Mouse (Mus musculus): ENCODE data around the gene Heg1.
A peak's percentile ranks its signal among the peaks of the same experiment; 100 is the strongest.

The Heg1 gene

GRCm38 (mm10) chr16:33770778-33771454, 86.7 kb downstream of the Heg1 start:
- no peak for DNase-seq (ENCODE audit: low spot score in 2 of 2)

DNA sequence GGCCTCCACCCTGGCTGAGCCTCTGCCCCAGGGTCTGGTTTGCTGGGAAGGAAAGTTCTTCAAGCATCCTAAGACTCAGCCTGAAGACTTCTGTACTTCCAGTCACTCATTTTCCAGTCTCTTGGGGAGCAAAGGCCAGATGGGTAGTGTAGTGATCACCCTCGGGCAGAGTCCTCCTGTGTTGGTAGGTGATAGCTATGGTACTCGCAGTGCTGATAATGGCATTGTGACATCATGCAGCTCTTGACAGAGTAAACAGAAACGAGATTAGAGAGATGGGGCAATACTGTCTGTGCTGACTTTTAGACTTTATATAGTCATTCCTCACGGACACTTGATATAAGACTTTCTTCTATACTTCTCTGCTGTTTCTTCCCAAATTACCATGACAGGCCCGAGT, 88.6 kb downstream of the Heg1 start:
- DNase-seq (ENCODE audit: low spot score in 2 of 2) = no peak

DNA sequence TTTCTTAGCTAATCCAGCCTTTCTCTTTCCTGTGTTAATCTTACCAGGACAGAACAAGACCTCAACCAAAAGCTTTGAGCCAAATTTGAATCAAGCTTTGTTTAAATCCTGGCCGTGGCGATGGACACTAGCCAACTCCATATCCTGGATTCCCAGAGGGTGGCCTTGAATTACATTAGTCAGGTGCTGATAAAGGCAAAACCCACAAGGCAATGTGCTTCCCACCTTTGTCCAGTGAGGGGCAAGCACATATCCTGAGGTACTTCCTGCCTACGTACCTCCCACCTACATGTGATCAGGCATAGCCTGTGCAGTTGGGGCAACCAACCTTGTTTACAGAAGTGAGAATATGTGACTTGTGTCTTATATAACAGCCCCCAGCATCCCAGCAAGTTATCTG, 90.8 kb downstream of the Heg1 start:
- DNase-seq (ENCODE audit: low spot score in 2 of 2) = no peak

DNA sequence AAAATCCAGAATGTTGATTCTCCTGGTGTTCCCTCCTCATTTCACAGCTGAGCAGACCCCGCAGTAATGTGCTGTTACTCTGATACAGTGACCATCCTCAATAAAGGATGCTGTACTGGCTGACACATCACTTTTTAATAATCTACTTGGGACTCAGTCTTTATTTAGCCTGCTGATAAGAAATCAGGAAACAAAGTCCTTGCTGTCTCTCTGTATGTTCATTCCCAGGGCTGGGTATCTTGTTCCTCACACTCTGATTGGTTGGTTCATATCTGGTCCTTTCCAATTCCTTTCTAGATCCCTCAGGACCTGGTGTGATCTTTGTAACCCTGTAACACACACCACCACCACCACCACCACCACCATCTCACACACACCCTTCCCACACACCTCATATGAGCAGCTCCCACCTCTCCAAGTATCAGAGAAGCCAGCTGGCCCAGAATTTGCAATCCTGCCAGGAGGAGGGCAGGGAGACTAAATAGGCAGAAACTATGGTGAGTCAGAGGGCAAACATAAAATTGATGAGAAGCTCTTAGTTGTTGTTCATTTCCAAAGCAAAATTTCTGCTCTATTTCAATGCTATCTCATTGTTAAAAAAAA, 91.7 kb downstream of the Heg1 start:
- no peak for DNase-seq (ENCODE audit: low spot score in 2 of 2)

DNA sequence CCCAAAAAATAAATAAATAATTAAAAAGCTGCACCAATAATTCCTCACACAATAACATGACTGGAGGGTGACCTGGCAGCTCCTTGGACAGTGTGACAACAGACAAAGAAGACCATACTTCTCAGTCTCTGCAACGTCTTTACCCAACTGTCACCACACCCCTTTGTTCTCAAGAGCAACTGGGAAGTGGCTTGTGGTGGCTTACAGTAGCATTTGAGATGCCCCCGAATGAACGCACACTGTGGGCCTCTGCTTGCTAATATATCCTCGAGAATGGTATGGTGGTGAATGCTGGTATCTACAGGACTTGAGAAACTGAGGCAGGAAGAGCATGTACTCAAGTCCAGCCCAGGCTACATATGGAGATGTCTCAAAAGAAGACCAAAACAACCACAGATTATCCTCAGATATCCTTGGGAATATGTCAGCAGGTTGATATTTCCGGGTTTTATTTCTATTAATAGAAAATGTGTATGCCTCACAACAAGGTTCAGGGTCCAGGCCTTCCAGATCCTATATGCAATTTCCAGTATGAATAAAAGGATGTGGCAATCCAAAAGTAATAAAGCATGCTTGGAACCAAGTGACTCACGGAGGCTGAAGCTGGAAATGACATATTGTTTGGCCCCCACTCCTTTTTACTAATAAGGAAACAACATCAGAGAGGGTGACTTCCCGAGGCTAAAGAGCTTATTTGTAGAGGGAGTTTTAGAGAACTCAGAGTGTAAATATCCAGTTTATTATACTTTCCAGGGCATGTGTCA, 92.8 kb downstream of the Heg1 start:
- DNase-seq (ENCODE audit: low spot score in 2 of 2) = no peak

DNA sequence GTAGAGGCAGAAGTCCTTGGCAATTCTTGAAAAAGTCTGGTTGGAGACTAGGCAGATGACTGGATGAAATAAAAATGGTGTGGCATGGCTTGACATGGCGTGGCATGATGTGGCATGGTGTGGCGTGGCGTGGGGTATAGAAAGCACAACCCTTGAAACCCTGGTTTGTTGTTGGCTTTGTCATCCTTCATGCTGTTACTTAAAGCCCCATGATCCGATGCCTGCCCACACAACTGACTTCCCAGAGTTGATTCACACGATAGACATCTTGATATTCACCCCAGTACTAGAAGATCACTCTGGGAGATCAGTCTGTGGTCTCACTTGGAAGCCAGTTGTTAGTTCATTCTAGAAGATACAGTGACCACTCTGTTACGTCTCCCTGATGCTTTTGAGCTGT, 93.4 kb downstream of the Heg1 start:
- no peak for DNase-seq (ENCODE audit: low spot score in 2 of 2)

DNA sequence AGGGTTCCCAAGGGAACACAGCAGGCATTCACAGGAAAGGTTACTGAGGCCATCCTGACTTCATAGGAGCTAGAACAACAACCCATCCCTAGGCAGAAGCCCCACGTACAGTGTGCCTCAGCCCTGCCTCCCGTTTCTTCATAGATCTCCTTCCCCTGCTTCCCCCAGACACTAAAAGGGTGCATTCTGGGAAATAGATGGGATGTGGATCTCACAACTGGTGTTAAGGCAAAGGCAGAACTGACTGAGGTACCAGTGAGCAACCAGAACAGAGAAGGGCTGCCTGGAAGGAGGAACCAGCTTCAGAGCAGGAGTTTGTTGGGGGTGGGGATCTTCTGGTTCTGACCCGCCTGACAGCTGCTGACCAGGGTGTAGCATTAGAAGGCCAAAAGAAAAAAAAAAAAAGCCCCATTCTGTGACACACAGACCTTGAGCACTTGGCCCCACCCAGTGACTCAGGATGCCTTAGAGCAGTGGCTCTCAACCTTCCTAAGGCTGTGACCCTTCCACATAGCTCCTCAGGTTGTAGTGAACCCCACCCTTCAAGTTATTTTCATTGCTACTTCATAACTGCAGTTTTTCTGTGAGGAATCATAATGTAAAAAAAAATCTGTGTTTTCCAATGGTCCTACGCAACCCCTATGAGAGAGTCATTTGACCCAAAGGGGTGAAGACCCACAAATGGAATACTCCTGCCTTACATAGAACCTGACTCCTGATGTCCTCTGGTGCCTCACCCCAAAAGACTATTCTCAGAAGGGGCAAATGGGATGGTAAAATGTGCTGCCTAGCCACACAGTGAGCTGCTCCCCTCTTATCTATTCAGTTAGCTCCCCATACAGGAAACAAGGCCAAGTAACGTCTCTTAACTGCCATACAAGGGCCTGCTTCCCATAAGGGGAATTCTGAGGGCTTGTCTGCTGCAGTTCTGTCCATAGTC, 97.9 kb downstream of the Heg1 start:
- DNase-seq (ENCODE audit: low spot score in 2 of 2) = no peak

- no peak for DNase-seq (ENCODE audit: low spot score in 2 of 2)
These were observed 98.5 kb downstream of the Heg1 start for GRCm38 (mm10) chr16:33782729-33783091.

GRCm38 (mm10) chr16:33784547-33784946, 100.4 kb downstream of the Heg1 start:
- DNase-seq (ENCODE audit: low spot score in 2 of 2) = no peak

DNA sequence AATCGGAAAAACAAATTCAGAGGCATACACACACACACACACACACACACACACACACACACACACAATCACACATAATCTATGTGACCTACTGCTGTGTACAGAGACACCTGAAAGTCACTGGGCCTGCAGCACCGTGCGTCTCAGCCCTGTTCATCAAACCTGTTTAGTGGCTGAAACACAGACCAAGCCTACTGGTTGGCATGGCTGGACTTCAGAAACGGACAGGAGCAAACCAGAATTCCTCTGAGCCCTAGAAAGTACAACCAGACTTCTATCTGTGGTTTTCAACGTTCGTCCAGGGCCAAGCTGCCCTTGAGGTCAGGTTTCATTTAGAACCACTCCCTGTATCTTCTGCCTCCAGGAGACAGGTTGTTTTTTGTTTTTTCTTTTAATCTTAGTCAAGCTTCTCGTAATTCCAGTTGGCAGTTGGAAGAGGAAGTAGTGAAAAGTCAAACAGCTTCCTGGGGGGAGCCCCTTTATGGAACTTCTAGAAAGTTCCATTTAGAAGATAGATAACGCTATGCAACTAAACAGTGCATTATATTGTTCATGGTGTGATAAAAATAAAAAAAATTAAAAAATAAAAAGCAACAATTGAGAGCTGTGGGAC, 101.0 kb downstream of the Heg1 start:
- DNase-seq (ENCODE audit: low spot score in 2 of 2) = no peak

GRCm38 (mm10) chr16:33786657-33787390, 102.7 kb downstream of the Heg1 start:
- no peak for DNase-seq (ENCODE audit: low spot score in 2 of 2)

- no peak for DNase-seq (ENCODE audit: low spot score in 2 of 2)
These were observed 109.9 kb downstream of the Heg1 start, which contains the start of gene Muc13 for GRCm38 (mm10) chr16:33793846-33794791. Gene Muc13 (plus strand): TSS chr16:33794037.

DNA sequence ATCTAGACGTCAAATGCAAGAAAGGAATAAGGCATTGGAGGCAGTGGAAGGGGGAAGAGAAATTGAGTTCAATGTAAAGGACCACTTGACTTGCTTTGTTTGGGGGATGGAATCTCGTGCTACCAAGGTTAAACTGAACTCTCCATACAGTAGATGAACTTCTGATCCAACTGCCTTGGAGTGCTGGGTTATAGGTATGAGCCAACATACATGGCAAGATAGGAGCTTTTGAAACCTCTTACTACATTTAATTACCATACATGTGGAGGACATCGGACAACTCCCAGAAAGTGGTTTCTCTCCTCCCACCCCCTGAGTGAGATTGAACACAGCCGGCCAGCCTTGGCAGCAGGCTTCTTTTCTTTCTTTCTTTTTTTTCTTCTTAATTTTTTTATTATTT, 110.9 kb downstream of the Heg1 start:
- no peak for DNase-seq (ENCODE audit: low spot score in 2 of 2)

GRCm38 (mm10) chr16:33795887-33796286, 111.7 kb downstream of the Heg1 start:
- no peak for DNase-seq (ENCODE audit: low spot score in 2 of 2)

DNA sequence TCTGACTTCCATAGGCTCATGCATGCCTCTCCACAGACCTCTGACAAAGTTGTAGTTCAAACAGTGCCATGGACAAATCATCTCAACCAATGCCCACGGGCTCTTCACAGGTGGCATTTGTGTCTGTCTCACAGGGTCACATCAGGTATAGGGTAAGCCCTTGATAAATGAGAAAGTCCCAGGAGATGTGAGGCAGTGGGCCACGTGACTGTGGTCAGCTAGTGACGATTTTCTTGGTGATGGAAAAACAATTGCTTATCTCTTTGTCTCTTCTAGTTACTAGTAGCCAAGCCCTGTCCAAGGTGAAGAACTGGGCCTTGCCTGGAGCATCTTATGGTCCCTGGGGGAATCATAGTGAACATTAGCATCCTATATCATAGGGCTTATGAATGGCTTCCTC, 112.6 kb downstream of the Heg1 start:
- no peak for DNase-seq (ENCODE audit: low spot score in 2 of 2)

GRCm38 (mm10) chr16:33797860-33798259, 113.7 kb downstream of the Heg1 start:
- DNase-seq (ENCODE audit: low spot score in 2 of 2) = peak in 1 of 2 experiments; percentile 31

GRCm38 (mm10) chr16:33810002-33810401, 125.8 kb downstream of the Heg1 start:
- no peak for DNase-seq (ENCODE audit: low spot score in 2 of 2)

DNA sequence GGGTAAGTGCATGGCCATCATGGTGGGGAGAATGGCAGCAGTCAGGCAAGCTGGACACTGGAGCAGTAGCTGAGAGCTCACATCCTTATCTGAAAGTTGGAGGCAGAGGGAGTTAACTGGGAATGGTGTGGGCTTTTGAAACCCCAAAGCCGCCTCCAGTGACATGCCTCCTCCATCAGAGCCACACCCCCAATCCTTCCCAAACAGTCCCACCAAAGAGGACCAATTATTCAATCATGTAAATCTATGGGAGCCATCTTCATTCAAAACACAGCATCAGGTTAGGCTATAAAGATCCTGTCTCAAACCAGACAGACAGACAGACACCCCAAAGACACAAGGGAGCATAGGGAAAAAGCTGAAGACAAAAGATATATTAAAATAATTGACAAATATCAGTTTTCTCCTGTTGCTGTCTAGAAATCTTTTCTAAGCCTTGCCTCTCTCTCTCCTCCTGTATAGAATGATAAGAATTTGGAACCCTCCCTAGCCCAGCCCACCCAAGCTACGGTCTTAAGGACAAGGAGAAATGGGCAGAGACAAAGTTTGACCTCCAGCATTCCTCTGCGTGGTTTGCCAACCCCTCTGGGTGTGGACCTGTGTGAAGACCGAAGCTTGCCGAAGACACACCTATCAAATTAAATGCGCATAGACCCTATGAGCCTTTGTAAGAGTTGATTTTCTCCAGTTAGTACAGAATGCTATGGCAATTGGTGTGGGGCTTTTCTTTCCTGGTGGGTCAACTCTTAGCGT, 134.4 kb downstream of the Heg1 start:
- DNase-seq (ENCODE audit: low spot score in 2 of 2) = no peak

Measured in frontal cortex, postnatal 10 days (tissue).